Mouse (Mus musculus): ENCODE results near the gene Glis3. TPM values are rescaled to one million over a fixed set of nuclear protein-coding genes. Genes with fewer than 3 reads are reported as not detected.

Gene Glis3
- total RNA-seq, 2 experiments from 2014 or later, result 0.62 to 1.1 TPM

DNA sequence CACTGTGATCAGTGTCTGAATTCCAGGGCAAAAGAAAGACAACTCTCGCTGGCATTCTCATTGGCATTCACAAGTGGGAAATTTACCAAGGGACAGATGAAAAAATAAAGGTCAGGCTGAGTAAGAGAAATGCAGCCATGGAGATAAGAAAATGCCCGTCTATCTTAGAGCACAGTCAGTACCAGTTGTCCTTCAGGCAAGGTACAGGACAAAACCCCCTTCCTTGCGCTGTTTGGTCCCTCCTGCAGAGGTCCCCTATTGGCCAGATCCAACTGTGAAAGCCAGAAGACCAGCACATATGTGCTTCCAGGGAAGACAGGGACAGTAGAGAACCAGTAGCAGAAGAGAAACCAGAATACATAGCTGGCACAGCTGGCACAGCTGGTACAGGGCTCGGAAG lies 79.0 kb downstream of the Glis3 start:
- intact Hi-C loops (cut with DNase I), result no loop called here

DNA sequence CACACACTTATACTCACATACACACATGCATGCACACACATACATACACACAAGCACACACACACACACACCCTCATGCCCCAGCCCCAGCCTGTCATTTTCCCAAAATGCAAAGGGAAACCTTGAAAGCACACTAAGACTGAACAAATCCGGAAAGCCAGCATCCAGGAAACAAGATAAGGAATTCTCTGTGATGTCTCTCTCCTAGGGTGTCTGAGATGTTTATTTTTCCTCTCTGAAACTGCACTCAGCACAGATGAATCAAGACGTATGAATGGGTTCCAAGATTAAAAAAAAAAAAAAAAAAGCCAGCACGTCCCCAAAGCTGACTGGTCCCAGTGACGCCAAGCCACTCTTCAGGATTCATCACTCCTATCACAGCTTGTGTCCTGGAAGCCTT lies 85.7 kb downstream of the Glis3 start:
- intact Hi-C loops (cut with DNase I), result no loop called here
- no peak for DNase-seq

More for the DNA sequence above, 79.0 kb downstream of the Glis3 start:
- no peak for DNase-seq

DNA sequence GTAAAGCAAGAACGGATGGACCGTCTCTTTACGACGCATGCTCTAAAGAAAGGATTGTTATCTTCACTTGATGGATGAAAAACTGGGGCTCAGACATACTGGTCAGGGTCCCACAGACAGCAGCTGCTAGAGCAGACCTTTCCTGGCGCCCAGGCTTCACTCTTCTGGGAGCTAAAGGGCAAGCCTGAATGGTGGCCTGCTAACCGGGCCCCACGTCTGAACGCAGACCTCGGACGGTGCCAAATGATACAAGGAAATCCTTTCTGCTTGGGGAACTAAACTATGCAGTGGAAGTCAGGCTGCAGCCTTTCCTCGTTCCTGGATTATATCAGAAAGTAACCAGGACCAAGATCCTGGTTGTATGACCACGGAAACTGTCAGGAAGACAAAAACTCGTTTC lies 86.9 kb downstream of the Glis3 start:
- no peak for DNase-seq
- intact Hi-C loops (cut with DNase I), result no loop called here

DNA sequence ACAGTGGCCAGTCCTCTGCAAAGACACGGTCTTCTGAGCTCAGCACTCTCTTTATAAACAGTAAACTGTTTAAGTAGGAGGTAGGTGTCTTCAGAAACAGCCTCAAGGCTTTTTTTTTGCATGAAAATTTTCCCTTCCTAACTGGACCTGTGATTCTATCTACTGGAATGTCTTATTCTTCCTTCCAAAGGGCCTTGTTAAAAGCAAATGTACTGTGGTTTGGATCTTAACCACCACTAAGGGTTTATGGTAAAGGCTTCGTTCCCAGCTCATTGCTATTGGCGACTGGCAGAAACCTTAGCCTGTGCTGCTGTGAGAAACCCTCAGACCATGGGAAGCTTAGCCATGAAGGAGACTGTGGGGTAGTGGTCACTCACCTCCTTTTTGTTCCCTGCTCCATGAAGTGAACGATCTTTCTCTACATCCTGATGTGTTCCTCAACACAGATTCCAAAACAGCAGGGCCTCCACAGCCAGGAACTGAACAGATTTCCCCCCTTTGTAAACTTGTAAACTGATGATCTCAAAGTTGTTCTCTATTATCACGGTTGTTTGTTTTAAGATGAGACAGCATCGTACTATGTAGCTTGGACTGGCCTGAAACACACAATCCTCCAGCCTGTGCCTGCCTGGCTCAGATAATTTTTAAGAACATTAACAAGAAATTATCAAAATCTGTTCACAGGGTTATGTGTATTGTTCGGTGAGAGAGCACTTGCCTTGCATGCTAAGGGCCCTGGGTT lies 88.0 kb downstream of the Glis3 start:
- DNase-seq, result no peak
- intact Hi-C loops (cut with DNase I), result no loop called here

DNA sequence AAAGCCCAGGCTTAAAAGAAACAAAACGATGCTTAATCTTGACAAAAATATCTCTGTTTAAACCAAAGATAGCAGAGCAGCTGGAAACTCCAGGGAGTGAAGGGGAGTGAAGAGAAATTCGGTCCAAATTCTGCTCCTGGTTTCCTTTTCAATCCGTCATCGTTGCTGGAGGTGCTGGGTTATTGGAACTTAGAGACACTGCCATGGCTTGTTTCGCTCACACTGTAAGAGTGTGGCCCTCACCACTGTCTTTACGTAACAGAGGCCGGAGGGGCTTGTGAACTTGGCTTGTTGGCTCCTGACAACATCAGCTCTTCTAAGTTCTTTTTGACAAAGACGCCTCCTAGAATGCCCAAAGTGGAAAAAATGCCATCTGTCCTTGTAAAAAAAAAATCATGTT lies 99.4 kb downstream of the Glis3 start:
- intact Hi-C loops (cut with DNase I), result no loop called here
- no peak for DNase-seq

DNA sequence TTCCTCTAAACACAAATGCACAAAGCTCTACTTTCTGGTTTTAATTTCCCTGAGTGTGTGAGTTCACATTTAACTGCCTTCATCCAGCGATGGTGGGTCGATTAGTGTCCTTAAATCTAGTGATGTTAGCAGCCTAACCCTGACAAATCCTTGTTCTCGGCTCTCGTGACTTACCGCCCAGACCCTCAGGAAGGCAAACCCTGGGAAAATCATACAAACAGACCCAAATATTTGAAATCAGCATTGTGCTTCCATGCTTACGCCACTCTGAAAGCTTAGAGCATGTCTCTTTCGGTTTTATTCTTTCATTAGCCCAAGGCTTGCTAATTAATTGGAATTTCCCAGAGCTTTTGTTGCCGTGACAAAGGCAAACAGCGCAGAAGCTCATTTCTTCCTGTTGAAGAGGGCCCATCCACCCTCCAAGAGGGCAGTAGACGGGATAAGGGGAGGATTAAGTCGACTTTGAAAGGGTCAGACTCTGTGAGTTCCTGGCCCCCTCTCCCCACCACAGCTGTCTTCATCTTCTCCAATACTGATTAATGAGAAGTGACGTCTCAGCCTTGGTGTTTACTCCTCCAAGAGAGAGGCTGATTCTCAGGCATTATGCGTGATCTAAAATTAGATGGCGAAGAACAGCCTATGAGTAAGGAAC lies 100.0 kb downstream of the Glis3 start:
- intact Hi-C loops (cut with DNase I), result no loop called here

DNA sequence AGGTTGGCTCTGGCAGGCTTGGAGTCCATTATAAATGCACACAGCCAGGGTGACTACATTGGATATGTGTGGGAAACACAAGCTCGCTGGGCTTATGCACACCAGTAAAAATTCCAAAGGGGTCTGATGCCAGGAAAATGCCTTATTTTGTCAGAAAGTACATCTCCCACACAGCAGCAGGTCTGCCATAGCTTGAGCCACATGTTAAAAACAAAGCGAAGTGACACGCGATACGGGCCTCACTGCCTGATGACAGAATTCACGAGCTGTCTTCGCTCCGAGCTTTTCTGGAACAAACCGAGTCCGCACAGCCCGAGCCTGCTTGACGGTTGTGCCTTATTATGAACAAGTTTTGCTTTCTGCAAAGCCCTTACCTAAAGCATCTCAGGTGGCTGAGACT lies 102.9 kb downstream of the Glis3 start:
- no peak for DNase-seq
- intact Hi-C loops (cut with DNase I), result no loop called here

More for the DNA sequence above, 100.0 kb downstream of the Glis3 start:
- no peak for DNase-seq

DNA sequence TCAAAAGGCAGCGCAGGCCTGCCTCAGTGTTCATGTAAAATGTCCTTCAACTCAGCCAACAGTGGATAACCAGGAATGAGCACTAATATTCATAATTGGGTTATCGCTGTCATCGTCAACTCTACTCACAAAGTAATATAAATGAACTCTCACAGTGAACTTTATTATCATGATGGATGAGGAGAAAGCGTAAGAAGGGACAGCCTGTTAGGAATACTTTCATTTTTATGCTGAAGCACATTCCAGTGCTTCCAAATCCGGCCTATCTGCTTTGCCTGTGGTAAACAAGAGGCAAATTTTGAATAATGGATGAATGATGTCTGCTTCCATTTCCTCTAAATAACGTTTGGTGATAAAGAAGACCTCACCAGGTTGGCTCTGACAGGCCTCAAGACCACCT lies 103.3 kb downstream of the Glis3 start:
- intact Hi-C loops (cut with DNase I), result no loop called here
- DNase-seq, result no peak

DNA sequence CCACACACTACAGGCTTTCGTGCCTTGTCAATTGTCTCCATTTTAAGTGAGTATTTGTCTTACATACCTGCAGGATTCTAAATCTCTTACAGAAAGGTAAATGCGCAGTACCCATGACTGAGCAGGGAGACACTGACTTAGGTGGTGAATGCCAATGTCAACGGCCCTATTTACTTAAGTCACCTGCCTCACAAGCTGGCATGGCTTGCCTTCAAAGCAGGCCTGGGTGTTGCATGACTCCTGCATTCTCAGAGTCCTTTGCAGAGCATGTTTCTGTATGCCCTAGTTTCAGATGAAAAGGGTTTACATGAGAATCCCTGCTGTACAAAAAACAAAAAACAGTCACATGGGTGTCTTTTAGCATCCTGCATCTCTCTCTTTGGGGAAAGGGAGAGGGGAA lies 106.2 kb downstream of the Glis3 start:
- intact Hi-C loops (cut with DNase I), result no loop called here
- DNase-seq, result no peak

DNA sequence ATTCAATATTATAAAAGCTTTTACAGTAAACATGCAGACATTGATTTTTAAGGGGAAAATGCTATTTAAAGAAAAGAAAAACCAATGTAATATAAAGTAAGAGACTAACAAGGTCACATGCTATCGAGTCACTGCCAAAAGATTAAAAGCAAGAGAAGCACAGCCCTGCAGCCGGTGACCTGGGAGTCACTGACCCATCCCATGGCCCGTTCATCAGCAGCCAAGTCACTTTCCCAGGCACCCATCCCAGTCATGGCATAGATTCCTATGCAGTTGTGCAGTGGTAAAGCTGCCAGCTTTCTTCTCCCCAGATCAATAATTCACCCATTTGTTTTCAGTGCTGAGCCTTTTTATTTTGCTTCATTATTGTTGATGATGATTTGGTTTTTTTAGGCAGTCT lies 110.0 kb downstream of the Glis3 start:
- DNase-seq, result no peak
- intact Hi-C loops (cut with DNase I), result no loop called here

DNA sequence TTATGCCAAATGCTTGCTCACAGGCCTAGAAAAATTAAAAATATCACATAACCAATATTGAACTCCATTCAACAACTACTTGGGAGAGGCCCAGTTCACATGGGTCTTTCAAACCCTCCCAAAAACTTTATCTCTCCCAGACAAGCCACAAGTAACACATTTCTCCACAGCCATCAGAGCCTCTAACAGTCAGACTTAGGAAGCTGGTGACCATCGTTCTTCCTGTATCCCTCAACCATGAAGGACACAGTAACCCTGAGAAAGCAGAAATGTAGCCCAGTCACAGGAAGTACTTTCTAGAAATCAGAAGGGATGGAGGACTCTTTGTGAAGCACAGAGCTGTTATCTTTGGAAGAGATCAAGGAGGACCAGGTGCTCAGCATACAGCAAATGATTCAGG lies 112.8 kb downstream of the Glis3 start:
- intact Hi-C loops (cut with DNase I), result no loop called here
- no peak for DNase-seq

DNA sequence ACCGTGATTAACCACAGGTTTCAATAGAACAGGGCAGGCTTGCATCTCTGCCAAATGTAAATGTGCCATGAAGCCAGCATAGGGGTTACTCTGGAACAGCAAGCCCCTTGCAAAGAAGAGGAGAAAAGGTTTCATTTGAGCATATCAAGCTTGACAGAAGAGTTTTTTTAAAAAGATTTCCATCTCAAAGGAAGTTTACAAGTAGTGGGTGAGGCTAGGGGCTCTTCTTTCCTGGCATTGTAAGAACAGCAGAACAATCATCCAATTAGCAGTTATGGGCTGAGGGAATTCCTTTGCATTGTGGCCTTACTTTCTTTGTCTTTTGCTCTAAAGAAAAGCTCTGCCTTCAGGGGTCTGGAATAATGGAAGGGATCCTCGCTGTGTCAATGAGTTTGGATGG lies 113.3 kb downstream of the Glis3 start:
- intact Hi-C loops (cut with DNase I), result no loop called here
- no peak for DNase-seq

DNA sequence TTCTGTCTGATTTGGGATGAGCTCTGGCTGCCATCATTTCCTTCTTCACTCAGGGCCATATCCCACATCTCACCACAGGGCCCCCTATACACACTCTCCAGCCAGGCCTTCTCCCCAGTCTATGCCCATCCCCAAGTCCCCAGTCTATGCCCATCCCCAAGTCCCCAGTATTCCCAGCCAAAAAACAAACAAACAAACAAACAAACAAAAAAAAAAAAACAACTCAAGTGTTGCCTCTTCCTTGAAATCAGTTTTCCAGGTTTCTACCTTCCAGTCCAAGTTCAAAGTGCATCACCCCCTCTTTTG lies 118.2 kb downstream of the Glis3 start:
- no peak for DNase-seq
- intact Hi-C loops (cut with DNase I), result no loop called here

DNA sequence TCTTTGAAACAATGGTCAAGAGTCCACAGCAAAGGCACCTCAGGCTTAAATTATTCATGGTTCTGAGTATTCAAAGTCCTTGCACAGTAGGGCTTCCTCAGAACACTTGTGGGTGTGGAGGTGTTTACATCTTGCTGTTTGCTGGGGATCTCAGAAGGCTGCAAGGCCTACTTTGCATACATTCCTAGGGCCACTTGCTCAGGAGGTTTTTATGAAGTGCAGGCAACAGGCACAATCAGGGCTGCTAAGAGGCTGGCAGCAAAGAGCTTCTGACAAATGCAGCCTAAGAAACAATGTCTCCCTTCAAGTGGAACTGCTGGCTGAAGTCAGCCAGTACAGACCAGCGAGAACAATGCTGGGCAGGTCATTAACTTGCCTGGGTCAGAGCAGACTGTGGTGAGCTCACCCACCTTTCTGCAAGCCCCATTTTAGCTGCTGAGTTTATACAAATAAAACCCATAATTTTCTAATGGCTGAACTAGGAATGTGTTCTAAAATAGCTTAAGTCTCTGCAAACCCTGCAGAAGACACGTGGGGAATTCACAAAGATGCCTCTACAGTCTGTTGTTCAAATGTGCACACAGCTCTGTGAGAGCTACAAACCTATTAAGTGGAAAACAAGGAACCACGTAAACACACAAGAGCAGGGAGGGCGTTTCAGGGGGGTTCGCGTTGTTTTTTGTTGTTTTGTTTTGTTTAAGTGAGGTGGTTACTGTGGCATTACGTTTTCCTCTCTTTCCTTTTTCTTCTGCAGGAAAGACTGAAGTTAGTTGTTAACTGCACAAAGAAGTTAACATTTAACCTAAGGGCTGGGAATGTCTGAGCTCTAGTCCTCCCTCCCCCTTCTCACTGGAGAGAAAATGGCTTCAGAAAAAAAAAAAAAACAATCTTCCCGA lies 118.8 kb downstream of the Glis3 start:
- no peak for DNase-seq
- intact Hi-C loops (cut with DNase I), result no loop called here

DNA sequence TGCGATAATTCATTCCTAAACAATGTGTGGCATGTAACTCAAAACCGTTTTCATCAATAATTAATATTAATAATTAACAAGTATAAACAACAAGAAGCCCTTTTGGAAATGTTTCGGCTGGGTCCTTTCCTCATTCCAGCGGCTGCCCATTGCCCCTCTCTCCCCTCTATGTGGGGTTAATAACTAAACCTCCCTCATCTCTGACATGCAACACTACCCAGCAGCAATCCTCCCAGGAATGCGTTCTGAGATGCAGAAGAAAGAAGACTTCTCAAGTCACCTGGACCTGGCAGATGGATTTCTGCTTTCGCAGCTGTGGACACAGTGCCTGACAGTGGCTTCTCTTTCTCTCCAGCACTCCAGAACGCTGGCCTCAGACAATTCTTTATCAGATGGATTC lies 120.0 kb downstream of the Glis3 start:
- no peak for DNase-seq
- intact Hi-C loops (cut with DNase I), result no loop called here

DNA sequence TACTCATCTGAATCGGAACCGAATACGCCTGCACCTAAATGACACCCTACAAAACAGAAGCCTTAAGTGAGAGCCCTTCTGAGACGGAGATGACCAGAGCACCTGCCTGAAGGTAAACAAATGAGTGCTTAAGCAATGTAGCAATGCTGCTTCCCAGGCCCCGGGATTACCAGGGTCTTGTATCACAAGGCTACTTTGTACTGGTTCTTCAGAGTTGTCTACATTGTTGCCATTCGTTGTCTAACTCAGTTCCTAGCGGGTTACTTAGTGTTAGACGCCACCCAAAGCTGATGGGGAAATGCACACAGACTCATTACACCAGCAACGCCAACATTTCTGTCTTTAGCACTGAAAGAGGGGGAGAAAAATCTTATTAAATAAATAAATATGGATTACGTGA lies 120.5 kb downstream of the Glis3 start:
- DNase-seq, result no peak
- intact Hi-C loops (cut with DNase I), result no loop called here

DNA sequence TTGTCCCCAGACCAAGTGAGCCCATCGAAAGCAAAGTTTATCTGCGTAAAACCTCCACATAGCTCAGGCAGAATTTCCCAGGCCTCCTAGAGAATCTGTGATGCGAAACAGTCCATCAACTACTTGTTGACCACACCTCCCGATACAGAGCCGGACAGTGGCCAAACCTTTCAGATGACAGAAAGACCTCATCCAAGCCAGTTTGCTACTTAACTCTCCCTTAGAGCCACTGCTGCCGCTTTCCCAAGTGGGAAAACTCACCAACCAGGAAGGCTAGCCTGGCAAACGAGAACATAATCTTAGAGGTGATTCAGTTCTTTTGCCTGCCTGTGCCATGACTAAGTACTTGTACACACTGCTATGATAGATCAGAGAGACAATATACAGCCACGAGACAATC lies 121.2 kb downstream of the Glis3 start:
- peak in 1 of 2 experiments; percentile 6 for DNase-seq
- intact Hi-C loops (cut with DNase I), result no loop called here

DNA sequence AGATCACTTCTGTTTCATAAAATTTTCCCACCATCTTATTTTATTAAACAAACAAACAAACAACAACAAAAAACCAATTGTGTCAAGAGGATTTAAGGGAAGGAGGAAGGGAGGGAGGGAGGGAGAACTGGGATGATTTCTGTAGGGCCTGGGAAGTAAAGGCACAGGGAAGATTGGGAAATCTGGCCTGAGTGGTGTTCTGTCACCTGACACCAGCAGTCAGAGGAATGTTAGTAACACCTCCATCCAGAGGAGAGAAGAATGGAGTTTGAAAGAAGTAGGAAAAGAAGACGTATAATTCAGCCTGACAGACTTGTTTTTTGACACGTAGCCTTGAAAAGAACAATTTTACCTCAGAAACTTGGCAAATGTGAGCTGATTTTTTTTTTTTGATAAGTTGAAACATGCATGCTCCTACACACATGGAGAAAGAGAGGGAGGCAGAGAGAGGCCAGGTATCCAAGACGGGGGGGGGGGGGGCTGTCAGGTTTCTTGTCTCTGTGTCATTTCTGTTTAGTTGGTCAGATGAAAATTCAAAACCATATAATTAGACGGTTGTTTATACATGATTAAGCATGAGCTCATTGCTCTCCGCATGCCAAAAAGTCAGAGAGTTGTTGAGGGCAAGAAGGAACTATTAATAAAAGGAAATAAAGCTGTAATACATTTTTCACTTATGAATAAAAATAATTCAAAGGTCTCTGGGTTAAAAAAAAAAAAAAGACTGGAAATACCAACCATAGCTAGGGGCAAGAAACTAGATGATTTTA lies 122.1 kb downstream of the Glis3 start:
- DNase-seq, result no peak
- intact Hi-C loops (cut with DNase I), result no loop called here

DNA sequence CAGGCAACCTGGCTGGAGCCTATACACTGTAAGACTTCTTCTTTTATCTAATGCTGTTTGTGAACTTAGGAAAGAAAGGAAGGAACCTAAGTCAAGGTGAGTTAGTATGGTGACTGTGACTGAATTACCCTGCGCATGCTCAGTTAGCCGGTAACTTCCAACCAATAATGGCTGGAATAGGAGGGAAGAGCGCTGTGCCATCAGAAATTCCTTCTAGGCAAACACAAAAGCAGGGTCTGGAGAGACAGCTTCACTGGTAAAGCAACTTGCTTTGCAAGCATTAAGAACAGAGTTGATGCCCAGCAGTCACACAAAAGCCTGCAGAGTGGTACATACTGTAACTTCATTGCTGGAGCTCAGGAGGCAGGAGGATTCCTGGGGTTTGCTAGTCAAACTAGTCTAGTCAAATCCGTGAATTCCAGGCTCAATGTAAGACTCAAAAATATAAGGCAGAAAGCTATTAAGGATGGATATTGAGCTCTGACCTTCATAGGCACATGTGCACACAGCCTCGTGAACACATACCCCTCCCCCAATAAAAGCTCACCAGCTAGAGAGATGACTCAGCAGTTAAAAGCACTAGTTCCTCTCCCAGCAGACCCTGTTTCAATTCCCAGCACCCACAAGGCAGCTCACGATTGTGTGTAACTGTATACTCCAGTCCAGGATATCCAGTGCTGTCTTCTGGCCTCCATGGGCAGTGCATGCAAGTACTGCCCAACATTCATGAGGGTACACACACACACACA lies 124.5 kb downstream of the Glis3 start:
- intact Hi-C loops (cut with DNase I), result no loop called here

DNA sequence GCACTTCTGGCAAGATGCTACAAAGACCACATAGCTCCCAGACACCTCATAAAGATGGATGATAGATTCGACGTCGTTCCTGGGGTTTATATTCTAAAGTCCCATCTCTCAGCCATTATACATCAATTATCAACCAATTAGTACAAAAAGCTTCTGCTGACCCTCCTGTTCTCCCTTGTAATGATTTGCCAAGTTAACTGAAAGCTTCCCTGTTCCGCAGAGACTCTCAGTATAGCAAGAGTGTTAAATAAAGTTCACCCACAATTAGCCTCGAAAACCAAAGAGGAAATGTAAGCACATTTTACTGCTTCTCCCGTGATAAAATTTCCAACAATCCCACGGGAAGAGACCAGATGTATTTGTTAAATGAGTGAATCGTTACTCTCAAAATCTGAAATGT lies 129.3 kb downstream of the Glis3 start:
- intact Hi-C loops (cut with DNase I), result no loop called here
- no peak for DNase-seq

More for the DNA sequence above, 124.5 kb downstream of the Glis3 start:
- DNase-seq, result no peak

Measured in gastrocnemius, postnatal 36 days (tissue).